Mouse (Mus musculus): ENCODE results near the gene 1700001K19Rik. TPM values are rescaled to one million over a fixed set of nuclear protein-coding genes. Genes with fewer than 3 reads are reported as not detected.
"Not testable (repeated sequence)": the region's sequence is repeated elsewhere in the genome, so short reads cannot be mapped to it uniquely, and the experiment has no call there.

Gene 1700001K19Rik
- total and polyA plus RNA-seq, 3 experiments, result 0.29 TPM; not detected in 2

GRCm38 (mm10) chr12:110706337-110707231 lies 24.2 kb upstream of the 1700001K19Rik start (continued):
- TF ChIP-seq TBP (IDR thresholded peaks at IDR 0.05; ENCODE audit: low read depth, low read length) (peak; percentile 70), MYB (IDR thresholded peaks at IDR 0.05; ENCODE audit: low read depth, low read length) (no peak), ZKSCAN1 (IDR thresholded peaks at IDR 0.05; ENCODE audit: low read depth, low read length) (no peak), POLR2AphosphoS5 (IDR thresholded peaks at IDR 0.05; ENCODE audit: borderline replicate concordance, low read depth, low read length) (no peak), SMC3 (IDR thresholded peaks at IDR 0.05; ENCODE audit: low read depth, low read length) (no peak), ETS1 (IDR thresholded peaks at IDR 0.05; ENCODE audit: low read depth, low read length) (peak; percentile 56), MYC (IDR thresholded peaks at IDR 0.05; ENCODE audit: low read depth, low read length) (peak; percentile 76), MAFK (IDR thresholded peaks at IDR 0.05; ENCODE audit: borderline replicate concordance, low read depth, low read length) (no peak), USF1 (IDR thresholded peaks at IDR 0.05; ENCODE audit: low read depth, low read length) (peak; percentile 97), MAZ (IDR thresholded peaks at IDR 0.05; ENCODE audit: low read depth, low read length) (no peak), CHD2 (IDR thresholded peaks at IDR 0.05; ENCODE audit: low read length) (no peak), USF2 (IDR thresholded peaks at IDR 0.05; ENCODE audit: borderline replicate concordance in 1 of 2, insufficient read depth in 1 of 2, low read depth in 1 of 2, low read length in 2 of 2) (peak; percentile 39 to 86; a peak in 2 of 4 replicates), RCOR1 (IDR thresholded peaks at IDR 0.05; ENCODE audit: low read depth, low read length) (no peak)

- Histone ChIP-seq H3K4me1 (ENCODE audit: control insufficient read depth in 1 of 2, insufficient read depth in 2 of 2, low read length in 2 of 2) (peaks cover 21 to 31% of the 10 kb centered on the region in 2 experiments), H3K36me3 (ENCODE audit: control insufficient read depth in 1 of 2, insufficient read depth in 2 of 2, low read length in 2 of 2) (peaks cover 0 to 24% of the 10 kb centered on the region in 2 experiments; a peak in 2 of 4 replicates)
- H3K27me3 ChIP-seq (ENCODE audit: control insufficient read depth in 1 of 2, insufficient read depth in 2 of 2, low read length in 2 of 2); DNase-seq (ENCODE audit: low read depth, low spot score); H3K79me2 ChIP-seq (ENCODE audit: control insufficient read depth, insufficient read depth, low read length, poor library complexity); H3K9me3 ChIP-seq (replicated peaks; ENCODE audit: insufficient read depth, low read length); H3K27ac ChIP-seq (ENCODE audit: control insufficient read depth, low read depth, low read length); H3K4me3 ChIP-seq (ENCODE audit: control insufficient read depth in 1 of 2, insufficient read depth in 1 of 2, low read depth in 2 of 2, low read length in 2 of 2); H3K9ac ChIP-seq (ENCODE audit: control insufficient read depth, low read depth, low read length, poor library complexity, severe bottlenecking): not testable (repeated sequence)
- peak; percentile 96 for TF ChIP-seq TBP (IDR thresholded peaks at IDR 0.05; ENCODE audit: low read depth, low read length)
Measured at GRCm38 (mm10) chr12:110705419-110705818, 23.0 kb upstream of the 1700001K19Rik start.

GRCm38 (mm10) chr12:110703682-110704081 lies 21.3 kb upstream of the 1700001K19Rik start:
- H3K27me3 ChIP-seq (ENCODE audit: control insufficient read depth in 1 of 2, insufficient read depth in 2 of 2, low read length in 2 of 2), result no peaks in the 10 kb centered on the region
- H3K9ac ChIP-seq (ENCODE audit: control insufficient read depth, low read depth, low read length, poor library complexity, severe bottlenecking), result peak overlapping the region; percentile 56
- H3K79me2 ChIP-seq (ENCODE audit: control insufficient read depth, insufficient read depth, low read length, poor library complexity), result no peaks in the 10 kb centered on the region; the same call in 1 of the 2 replicates
- H3K27ac ChIP-seq (ENCODE audit: control insufficient read depth, low read depth, low read length), result peak overlapping the region; percentile 77
- TF ChIP-seq NELFE (IDR thresholded peaks at IDR 0.05; ENCODE audit: low read depth, low read length) (peak; percentile 51), ZMIZ1 (IDR thresholded peaks at IDR 0.05; ENCODE audit: low read depth, low read length) (0 out of 2 replicates have a peak, but pooled peaks have one; percentile 28), CHD2 (IDR thresholded peaks at IDR 0.05; ENCODE audit: low read length) (peak; percentile 4), MYC (IDR thresholded peaks at IDR 0.05; ENCODE audit: low read depth, low read length) (no peak), CHD1 (IDR thresholded peaks at IDR 0.05; ENCODE audit: low read depth, low read length) (0 out of 2 replicates have a peak, but pooled peaks have one; percentile 25), GATA1 (IDR thresholded peaks at IDR 0.05; ENCODE audit: low read depth, low read length) (no peak), MXI1 (IDR thresholded peaks at IDR 0.05; ENCODE audit: low read depth, low read length) (peak; percentile 4; the same call in 1 of the 2 replicates)
- H3K9me3 ChIP-seq (replicated peaks; ENCODE audit: insufficient read depth, low read length), result no peaks in the 10 kb centered on the region
- peak overlapping the region; percentile 43 to 50 for H3K4me3 ChIP-seq (ENCODE audit: control insufficient read depth in 1 of 2, insufficient read depth in 1 of 2, low read depth in 2 of 2, low read length in 2 of 2)
- peaks cover 0 to 35% of the 10 kb centered on the region in 2 experiments; a peak in 2 of 4 replicates for H3K36me3 ChIP-seq (ENCODE audit: control insufficient read depth in 1 of 2, insufficient read depth in 2 of 2, low read length in 2 of 2)
- H3K4me1 ChIP-seq (ENCODE audit: control insufficient read depth in 1 of 2, insufficient read depth in 2 of 2, low read length in 2 of 2), result peaks cover 21 to 38% of the 10 kb centered on the region in 2 experiments
- DNase-seq (ENCODE audit: low read depth, low spot score), result peak; percentile 83
